Mouse (Mus musculus) kidney, adult 2 months (tissue): ENCODE measurements around the gene Gne.

Source experiments
- CTCF ChIP-seq: fragments of 200-500 bp; conservative IDR thresholded peaks from 2 replicates; pipeline ENCODE4 v1.5.1; 2011; ENCODE audit warnings: low read depth, mild to moderate bottlenecking, control low read depth, low read length, moderate library complexity, mixed read lengths; ENCODE audit not compliant: insufficient read depth, insufficient read length
- POLR2A ChIP-seq: fragments of 200-500 bp; IDR thresholded peaks from one replicate; pipeline ENCODE4 v1.6.1; 2011; ENCODE audit warnings: low read depth, low read length, control low read depth

GRCm38 (mm10) chr4:44072146-44072872, 11.7 kb downstream of the Gne start:
- TF ChIP-seq POLR2A (peak; percentile 27), CTCF (no peak)
